Mouse (Mus musculus) neutrophil, adult 5-6 weeks (primary cell): ENCODE data around the gene Mast2. TPM values are rescaled to one million over a fixed set of nuclear protein-coding genes. Genes with fewer than 3 reads are reported as not detected.

Experiments used
- ATAC-seq: fragments of 151-379, 151-347 bp; 2 replicates; pipeline ENCODE4 v1.8.0; 2017; ENCODE audit warnings: mild to moderate bottlenecking, moderate TSS enrichment; ENCODE audit not compliant: insufficient number of reproducible peaks, poor library complexity, low FRiP score, severe bottlenecking; ENCODE audit errors: extremely low read depth
- total RNA-seq: library from RNA; stranded (forward); fragments of 200-1000 nt; gene quantifications from 2 replicates; pipeline ENCODE4 v1.2.3, GENCODE M21; 2017

The Mast2 gene
- total RNA-seq, 1 experiment from 2014 or later = 9.0 TPM

DNA sequence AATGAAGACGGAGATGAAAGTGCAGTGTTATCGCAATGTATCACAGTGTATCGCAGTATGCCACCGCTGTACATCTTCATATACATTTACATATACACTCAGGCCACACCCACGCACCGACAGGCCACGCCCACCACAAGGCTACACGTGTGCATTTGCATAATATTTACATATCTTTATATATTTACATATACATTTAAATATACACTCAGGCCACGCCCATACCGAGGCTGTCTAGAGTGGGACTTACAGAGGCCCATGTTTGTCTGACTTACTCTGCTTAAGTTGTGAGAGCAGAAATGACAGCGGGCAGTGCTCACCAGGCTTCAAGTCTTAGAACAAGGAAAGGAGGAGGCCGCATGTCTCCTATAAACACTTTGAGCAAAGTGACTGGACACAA lies 170.7 kb downstream of the Mast2 start:
- no peak for ATAC-seq

DNA sequence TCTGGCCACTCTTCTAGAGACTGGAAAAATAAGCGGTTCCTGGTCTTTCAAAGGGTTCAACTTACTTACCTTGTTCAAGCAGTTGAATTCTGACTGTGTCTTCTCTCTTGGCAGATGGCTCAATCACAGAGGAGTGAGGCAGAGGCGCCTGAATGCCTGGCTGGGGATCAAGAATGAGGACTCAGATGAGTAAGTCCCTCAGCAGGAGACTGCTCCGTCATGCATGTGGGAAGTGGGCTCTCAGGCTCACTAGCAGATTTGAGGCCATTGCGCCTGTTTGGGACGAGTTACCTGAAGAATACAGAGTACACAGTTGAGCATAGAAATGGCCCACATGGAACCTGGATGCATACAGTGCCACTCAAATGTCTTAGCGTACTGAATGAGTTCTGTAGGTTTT lies 172.4 kb downstream of the Mast2 start:
- ATAC-seq = no peak

DNA sequence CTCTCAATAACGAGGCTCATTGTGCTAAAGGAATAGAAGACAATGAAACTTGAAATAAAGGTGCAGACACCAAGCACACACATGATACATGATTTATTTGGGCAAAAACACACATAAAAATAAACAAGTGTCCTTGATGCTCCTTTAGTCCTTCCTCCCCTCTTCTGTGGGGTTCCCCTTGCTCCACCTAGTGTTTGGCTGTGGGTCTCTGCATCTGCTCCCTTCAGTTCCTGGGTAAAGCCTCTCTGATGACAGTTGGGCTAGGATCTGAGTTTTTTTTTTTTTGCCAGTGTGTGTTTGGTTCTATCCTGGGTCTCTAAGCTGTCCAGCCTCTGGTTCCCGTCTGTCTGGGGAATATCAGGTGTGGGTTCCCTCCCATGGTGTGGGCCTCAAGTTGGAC lies 181.8 kb downstream of the Mast2 start:
- no peak for ATAC-seq

DNA sequence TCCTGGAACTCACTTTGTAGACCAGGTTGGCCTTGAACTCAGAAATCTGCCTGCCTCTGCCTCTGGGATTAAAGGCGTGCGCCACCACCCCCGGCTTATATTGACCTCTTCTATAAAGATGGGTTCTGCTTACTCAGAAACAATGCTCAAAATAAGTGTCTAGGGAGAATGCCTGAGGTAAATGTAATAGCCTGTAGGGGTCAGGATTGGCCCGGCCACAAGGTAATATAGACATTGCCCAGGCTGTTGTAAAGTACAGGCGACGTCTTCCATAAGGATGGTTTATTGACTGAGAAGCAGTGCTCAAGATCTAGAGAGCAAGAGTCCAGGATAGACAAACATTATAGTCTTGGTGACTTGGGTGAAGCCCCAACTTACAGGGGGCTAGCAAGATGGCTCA lies 195.8 kb downstream of the Mast2 start:
- no peak for ATAC-seq

Other genes with a start within 250 kb of the Mast2 start
- 0.70 and 1.6 TPM in 2 replicates for gene Pik3r3, start 242.6 kb downstream of the Mast2 start, total RNA-seq
- gene Ipp, start 43.4 kb upstream of the Mast2 start, total RNA-seq = 7.1 and 11.1 TPM in 2 replicates
- gene Tmem69, start 91.8 kb upstream of the Mast2 start, total RNA-seq = 7.9 and 10.1 TPM in 2 replicates
- 300 and 312 TPM in 2 replicates for gene Gpbp1l1, start 93.5 kb upstream of the Mast2 start, total RNA-seq
- 7.2 and 14.2 TPM in 2 replicates for gene Ccdc17, start 132.5 kb upstream of the Mast2 start, total RNA-seq
- 88.5 and 105 TPM in 2 replicates for gene Nasp, start 163.8 kb upstream of the Mast2 start, total RNA-seq
- 175 and 178 TPM in 2 replicates for gene Akr1a1, start 187.5 kb upstream of the Mast2 start, total RNA-seq
- gene Prdx1, start 221.4 kb upstream of the Mast2 start, total RNA-seq = 56.9 and 58.1 TPM in 2 replicates
- 2.6 and 2.8 TPM in 2 replicates for gene Mmachc, start 244.2 kb upstream of the Mast2 start, total RNA-seq
- 17.4 and 18.3 TPM in 2 replicates for gene Ccdc163, start 244.3 kb upstream of the Mast2 start, total RNA-seq